Mouse (Mus musculus): ENCODE results near the gene Sipa1l3.

Sipa1l3 gene

GRCm38 (mm10) chr7:29480590-29481344 is 37.7 kb downstream of the Sipa1l3 start:
- no peak for DNase-seq (ENCODE audit: low read depth in 2 of 2, low spot score in 2 of 2)

GRCm38 (mm10) chr7:29480183-29480582 is 38.3 kb downstream of the Sipa1l3 start:
- no peak for DNase-seq (ENCODE audit: low read depth in 2 of 2, low spot score in 2 of 2)

- DNase-seq (ENCODE audit: low read depth in 2 of 2, low spot score in 2 of 2) = no peak
These were observed 43.4 kb downstream of the Sipa1l3 start for GRCm38 (mm10) chr7:29475005-29475404.

- DNase-seq (ENCODE audit: low read depth in 2 of 2, low spot score in 2 of 2) = no peak
These were observed 47.1 kb downstream of the Sipa1l3 start for GRCm38 (mm10) chr7:29471309-29471708.

- no peak for DNase-seq (ENCODE audit: low read depth in 2 of 2, low spot score in 2 of 2)
These were observed 48.7 kb downstream of the Sipa1l3 start for GRCm38 (mm10) chr7:29469602-29470344.

- no peak for DNase-seq (ENCODE audit: low read depth in 2 of 2, low spot score in 2 of 2)
These were observed 49.8 kb downstream of the Sipa1l3 start for GRCm38 (mm10) chr7:29468593-29468992.

- DNase-seq (ENCODE audit: low read depth in 2 of 2, low spot score in 2 of 2) = no peak
These were observed 51.9 kb downstream of the Sipa1l3 start for GRCm38 (mm10) chr7:29466585-29466984.

- no peak for DNase-seq (ENCODE audit: low read depth in 2 of 2, low spot score in 2 of 2)
These were observed 52.7 kb downstream of the Sipa1l3 start for GRCm38 (mm10) chr7:29465736-29466135.

- no peak for DNase-seq (ENCODE audit: low read depth in 2 of 2, low spot score in 2 of 2)
These were observed 55.6 kb downstream of the Sipa1l3 start for GRCm38 (mm10) chr7:29462820-29463219.

- no peak for DNase-seq (ENCODE audit: low read depth in 2 of 2, low spot score in 2 of 2)
These were observed 56.3 kb downstream of the Sipa1l3 start for GRCm38 (mm10) chr7:29462178-29462577.

- DNase-seq (ENCODE audit: low read depth in 2 of 2, low spot score in 2 of 2) = no peak
These were observed 56.9 kb downstream of the Sipa1l3 start for GRCm38 (mm10) chr7:29461557-29461956.

GRCm38 (mm10) chr7:29458889-29459740 is 59.3 kb downstream of the Sipa1l3 start:
- DNase-seq (ENCODE audit: low read depth in 2 of 2, low spot score in 2 of 2) = no peak

- no peak for DNase-seq (ENCODE audit: low read depth in 2 of 2, low spot score in 2 of 2)
These were observed 60.7 kb downstream of the Sipa1l3 start for GRCm38 (mm10) chr7:29457772-29458171.

GRCm38 (mm10) chr7:29456716-29457115 is 61.7 kb downstream of the Sipa1l3 start:
- DNase-seq (ENCODE audit: low read depth in 2 of 2, low spot score in 2 of 2) = no peak

GRCm38 (mm10) chr7:29455591-29455990 is 62.9 kb downstream of the Sipa1l3 start:
- no peak for DNase-seq (ENCODE audit: low read depth in 2 of 2, low spot score in 2 of 2)

GRCm38 (mm10) chr7:29454965-29455364 is 63.5 kb downstream of the Sipa1l3 start:
- no peak for DNase-seq (ENCODE audit: low read depth in 2 of 2, low spot score in 2 of 2)

- no peak for DNase-seq (ENCODE audit: low read depth in 2 of 2, low spot score in 2 of 2)
These were observed 65.3 kb downstream of the Sipa1l3 start for GRCm38 (mm10) chr7:29452991-29453741.

- DNase-seq (ENCODE audit: low read depth in 2 of 2, low spot score in 2 of 2) = no peak
These were observed 66.1 kb downstream of the Sipa1l3 start for GRCm38 (mm10) chr7:29452381-29452780.

- no peak for DNase-seq (ENCODE audit: low read depth in 2 of 2, low spot score in 2 of 2)
These were observed 68.3 kb downstream of the Sipa1l3 start for GRCm38 (mm10) chr7:29450175-29450574.

GRCm38 (mm10) chr7:29448830-29449229 is 69.6 kb downstream of the Sipa1l3 start:
- DNase-seq (ENCODE audit: low read depth in 2 of 2, low spot score in 2 of 2) = no peak
